Mouse (Mus musculus) right cerebral cortex, adult 18-20 months (tissue): ENCODE measurements around the gene Abhd16a.
"Not testable (repeated sequence)": the region's sequence is repeated elsewhere in the genome, so short reads cannot be mapped to it uniquely, and the experiment has no call there.

Experiments used
- DNase-seq: peaks from one replicate; pipeline ENCODE4 v3.0.0; 2022; ENCODE audit warnings: mixed read lengths

Abhd16a gene

GRCm38 (mm10) chr17:35123287-35123686, 34.2 kb downstream of the Abhd16a start:
- not testable (repeated sequence) for DNase-seq

DNA sequence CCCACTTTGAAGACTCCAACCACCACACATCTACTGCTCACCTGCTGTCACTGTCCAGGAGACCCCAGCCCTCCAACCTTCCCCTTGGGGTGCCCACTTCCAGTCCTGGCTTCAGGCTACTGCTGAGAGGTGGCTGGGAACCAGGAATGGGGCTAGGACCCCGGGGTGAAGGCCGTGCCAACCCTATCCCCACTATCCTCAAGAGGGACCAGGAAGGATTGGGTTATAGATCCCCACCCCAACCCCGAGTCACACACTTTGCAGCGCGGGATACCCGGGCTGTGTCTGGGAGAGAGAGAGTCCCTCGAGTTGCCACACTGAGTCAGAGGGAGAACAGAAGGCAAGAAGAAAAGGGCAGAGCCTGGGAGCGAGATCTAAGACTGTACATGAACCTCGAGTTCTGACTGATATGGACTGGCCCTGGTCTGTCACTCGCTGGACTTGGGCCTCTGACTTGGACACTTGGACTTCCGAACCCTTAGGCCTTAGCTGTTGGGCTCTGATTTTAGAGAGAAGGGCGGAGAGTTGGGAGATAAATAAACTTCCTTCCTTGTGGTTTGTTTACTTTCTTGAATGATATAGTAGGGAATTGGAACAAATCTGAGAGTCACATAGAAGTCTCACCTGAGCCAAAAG, 35.3 kb downstream of the Abhd16a start:
- DNase-seq = not testable (repeated sequence)

DNA sequence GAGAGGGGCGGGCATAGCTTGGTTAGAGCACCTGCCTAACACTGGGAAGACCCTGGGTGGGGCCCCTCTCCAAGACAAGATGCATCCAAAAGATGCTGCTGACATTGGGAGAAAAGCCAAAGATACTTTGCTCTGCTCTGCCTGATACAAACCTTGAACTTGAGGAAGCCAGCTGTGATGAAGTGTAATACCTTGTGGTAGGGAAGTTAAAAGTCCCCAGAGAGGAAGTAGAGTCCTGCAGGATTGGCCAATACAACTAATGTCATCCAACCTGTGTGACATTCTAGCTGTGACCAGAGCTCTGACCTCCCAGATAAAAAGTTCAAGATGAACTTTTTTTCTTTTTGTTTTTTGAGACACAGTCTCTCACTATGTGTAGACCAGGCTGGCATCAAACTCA, 36.0 kb downstream of the Abhd16a start:
- DNase-seq = no peak

- no peak for DNase-seq
Observed at GRCm38 (mm10) chr17:35125578-35125977, 36.5 kb downstream of the Abhd16a start.

GRCm38 (mm10) chr17:35126206-35126611, 37.1 kb downstream of the Abhd16a start, which contains the start of gene D17H6S53E:
Gene D17H6S53E, plus strand, starts transcription at chr17:35126373.
- peak; percentile 73 for DNase-seq

DNA sequence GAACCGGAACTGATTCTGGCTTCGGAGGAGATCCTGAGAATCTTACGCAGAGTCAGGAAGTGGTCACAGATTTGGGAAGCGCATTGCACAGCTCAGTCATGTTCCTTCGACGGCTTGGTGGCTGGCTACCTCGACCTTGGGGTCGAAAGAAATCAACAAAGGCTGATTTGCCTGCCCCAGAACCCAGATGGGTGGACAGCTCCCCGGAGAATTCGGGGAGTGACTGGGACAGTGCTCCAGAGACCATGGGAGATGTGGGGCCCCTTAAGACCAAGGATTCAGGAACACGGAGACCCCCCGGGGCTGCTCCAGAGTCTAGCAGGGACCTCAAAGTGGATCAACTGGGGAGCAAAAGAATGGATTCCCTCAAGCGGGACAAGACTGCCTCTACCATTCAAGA, 38.0 kb downstream of the Abhd16a start:
- no peak for DNase-seq

DNA sequence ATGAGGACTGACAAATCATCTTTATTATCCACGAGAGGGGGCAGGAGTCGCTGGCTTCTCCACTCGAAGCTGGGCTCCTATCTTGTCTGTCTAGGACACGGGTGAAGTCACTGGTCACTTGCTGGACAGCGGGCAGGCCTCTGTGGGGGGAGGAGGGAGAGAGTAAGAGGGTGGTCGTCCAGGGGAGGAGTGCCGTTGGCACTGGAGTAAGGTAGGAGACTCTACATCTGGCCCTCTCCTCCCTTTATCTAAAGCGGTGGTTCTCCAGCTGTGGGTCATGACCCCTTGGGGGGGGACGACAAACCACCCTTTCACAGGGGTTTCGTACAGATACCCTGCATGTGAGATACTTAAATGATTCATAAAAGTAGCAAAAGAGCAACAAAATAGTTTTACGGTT, 39.9 kb downstream of the Abhd16a start:
- no peak for DNase-seq

DNA sequence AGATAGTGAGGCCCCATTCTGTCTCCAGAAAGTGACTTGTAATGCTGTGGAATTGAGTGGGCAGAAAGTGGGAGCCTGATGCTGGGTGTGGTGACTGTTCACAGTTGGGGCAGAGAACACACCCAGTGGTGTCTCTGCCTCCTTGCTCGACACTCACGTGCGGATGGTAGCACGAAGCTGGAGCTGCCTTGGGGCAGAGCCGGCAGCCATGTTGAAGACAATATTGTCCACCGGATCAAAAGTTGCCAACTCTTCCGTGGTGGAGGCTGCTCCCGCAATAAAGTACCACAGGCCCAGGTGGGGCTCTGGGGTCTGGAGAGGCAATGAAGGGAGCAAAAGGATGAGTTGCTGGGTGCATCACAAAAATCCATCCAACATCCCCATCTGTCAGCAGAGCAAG, 42.0 kb downstream of the Abhd16a start:
- no peak for DNase-seq

DNA sequence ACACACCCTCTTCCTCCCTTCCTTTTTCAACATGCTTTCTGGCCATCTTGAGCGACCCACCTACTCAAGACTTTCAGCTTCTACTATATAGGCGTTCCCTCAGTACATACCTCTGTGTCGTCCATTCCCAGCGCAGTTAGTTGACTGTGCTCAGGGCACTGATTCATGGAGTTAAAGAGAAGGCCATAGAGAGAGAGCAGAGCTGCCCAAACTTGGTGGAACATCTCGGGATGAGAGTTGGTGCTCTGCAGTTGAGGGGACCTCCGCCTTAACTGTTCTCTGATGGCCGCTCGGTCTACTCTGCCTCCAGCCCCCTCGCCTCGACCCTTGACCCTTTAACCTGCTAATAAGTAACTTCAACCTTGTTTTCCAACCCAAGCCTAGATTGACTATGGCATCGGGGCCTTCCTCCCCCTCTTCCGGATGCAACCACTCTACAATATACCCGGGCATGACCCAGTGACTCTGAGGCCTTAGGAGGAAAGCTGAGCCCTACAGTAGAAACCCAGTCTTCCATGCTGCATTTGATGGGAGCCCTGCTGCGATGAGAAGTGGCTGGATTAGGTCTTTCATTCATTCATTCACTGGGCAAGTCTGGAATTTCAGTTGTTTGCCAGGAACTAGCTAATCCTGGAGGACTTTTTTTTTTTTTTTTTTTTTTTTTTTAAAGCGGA, 42.6 kb downstream of the Abhd16a start, which contains the start of gene Apom:
TSS of gene Apom (minus strand) at position 551 of the 674 bp plus-strand sequence.
- DNase-seq = no peak

DNA sequence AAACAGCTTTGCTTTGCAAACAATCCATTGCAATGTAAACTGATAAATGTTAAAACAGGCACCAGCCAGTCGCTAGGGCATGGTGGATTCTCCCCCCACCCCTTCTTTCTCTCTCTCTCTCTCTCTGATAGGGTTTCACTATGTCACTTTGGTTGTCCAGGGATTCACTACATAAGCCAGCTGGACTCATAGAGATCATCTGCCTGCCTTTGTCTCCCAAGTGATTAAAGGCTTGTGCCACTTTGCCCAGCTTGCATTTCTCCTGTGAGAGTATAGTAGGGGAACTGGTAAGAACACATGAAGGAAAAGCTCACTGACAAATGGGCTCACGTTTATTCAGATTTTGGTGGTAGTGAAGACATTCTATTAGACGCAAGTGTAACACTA, 43.1 kb downstream of the Abhd16a start:
- DNase-seq = no peak

DNA sequence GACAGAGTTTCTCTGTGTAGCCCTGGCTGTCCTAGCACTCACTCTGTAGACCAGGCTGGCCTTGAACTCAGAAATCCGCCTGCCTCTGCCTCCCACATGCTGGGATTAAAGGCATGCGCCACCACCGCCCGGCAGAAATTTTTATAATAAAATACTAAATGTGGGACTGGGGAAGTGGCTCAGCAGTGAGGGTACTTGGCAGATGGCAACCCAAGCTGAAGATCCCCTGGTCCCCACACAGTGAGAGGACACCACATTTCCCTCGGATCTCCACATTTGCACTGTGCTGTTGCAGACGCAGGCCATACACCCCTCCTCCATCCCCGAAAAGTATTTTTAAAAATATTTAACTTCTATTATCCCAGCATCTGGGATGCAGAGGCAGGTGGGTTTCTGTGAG, 44.5 kb downstream of the Abhd16a start:
- DNase-seq = no peak

DNA sequence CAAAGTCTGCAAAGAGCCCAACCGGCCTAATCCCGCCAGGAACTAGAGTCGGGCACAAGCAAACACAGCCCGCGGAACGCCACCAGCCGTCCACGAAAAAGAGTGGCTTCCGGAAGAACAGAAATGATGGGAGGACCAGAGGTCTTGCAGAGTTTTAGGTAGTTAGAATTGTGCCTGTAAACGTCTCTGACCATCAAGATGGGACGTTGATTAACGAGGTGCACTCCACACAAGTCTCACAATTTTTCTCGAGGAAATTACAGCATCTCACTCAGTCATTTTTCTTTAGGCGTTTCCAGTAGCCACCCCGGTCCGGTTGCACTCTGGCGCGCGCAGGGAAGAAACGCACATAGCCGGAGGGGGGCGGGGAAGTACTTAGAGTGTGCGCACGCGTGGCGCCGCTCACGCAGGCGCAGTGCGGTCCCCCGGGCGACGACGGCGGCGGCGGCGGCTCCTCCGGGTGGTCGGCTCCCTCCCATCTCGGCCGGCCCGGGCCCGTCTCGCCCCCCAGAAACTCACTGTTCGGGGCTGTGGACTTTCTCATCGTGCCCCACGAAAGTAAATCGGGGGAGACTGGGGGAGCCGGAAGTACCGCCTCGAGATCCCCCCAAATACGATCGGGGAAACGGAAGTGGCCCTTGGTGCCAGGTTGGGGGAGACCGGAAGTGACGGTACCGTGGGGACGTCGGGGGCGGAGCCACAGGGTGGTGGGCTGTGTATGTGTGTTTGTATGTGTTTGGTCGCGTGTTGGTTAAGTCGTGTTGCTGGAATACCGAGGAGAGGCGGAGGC, 45.9 kb downstream of the Abhd16a start, which contains the start of gene Bag6:
TSS of gene Bag6 (plus strand) at position 378 of the 790 bp plus-strand sequence.
- peak; percentile 92 for DNase-seq

DNA sequence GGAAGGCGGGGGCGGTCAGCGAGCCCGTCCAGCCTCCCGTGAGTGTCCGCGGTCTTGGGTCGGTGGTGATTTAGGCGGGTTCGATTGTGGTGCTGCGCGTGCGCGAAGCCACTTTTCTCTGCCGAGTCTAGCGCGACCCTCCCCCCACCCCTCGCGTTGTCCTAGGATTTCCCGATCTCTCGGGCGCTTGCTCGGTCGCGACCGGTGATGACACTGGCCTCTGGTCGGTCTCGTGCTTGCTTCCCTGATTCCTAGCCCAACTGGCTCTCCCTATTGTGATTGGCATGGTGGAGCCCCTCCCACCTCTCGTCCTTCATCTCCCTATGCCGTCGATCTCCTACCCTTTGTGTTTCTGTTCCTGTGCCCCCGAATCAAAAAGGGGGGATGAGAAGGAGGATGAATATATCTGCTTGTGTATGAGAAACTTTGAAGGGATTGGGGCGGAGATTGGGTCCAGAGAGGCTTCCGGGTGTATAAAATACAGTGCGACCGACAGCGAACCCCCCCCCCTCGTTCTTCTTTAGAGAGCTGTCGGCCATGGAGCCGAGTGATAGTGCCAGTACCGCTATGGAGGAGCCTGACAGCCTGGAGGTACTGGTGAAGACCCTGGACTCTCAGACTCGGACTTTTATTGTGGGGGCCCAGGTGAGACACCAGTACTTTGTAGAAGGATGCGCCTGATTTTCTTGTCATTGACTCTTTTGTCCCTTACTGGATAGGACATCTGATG, 46.7 kb downstream of the Abhd16a start:
- no peak for DNase-seq

DNA sequence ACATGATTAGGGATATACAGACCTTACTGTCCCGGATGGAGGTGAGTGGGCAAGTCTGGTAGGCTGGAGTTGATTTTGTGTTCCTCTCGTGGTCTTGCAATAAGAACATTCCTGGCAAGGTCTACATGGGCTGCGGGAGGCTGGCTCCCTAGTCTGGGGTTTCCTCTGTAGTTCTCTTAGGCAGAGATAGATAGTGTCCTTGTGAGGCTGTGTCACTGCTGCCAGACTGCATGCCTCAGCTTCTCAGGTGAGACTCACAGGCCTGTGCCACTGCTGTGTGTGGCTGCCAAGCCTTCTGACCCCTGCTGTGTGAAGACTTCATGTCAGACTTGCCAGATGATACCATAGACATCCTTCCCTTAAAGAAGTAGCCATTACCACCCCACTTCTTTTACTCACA, 50.2 kb downstream of the Abhd16a start:
- DNase-seq = no peak

GRCm38 (mm10) chr17:35140490-35140996, 51.5 kb downstream of the Abhd16a start:
- no peak for DNase-seq

- no peak for DNase-seq
Observed at GRCm38 (mm10) chr17:35141971-35142370, 52.9 kb downstream of the Abhd16a start.

DNA sequence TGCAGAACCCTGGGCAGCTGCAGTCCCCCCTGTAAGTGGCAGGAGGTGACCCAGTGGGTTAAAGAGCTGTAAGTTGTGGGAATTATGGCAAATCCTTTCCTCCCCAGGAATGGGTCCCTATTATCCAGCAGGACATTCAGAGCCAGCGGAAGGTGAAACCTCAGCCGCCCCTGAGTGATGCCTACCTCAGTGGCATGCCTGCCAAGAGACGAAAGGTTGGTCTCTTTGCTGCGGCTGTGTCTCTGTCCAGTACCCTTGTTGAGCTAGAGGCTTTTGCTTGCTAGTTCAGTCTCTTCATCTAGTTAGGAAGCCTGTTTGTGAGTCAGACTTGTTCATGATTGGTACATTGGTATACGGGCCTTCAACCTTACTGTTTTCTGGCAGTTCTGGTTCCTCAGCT, 57.1 kb downstream of the Abhd16a start:
- no peak for DNase-seq

DNA sequence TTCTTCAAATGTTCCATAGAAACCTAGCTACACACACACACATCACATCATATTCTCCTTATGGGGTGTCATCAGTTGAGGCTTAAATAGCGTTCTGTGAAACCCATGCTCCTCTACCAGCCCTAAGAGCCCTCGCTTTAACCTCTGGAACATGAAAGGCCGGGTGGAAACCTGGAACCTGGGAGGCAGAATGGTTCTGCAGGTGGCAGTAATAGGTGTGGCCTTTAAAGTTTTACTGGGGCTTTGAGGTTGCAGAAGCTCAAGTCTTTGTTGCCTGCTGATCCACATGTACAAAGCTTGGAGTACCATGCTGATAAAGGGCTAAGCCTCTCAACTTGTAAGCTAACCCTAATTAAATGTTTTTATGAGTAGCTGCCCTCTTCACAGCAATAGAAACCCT, 58.3 kb downstream of the Abhd16a start:
- no peak for DNase-seq

- DNase-seq = no peak
Observed at GRCm38 (mm10) chr17:35147922-35148639, 59.0 kb downstream of the Abhd16a start.

- DNase-seq = no peak
Observed at GRCm38 (mm10) chr17:35152121-35152520, 63.1 kb downstream of the Abhd16a start.
